Mouse (Mus musculus) midbrain, postnatal 0 days (tissue): ENCODE measurements at regions not wholly inside any gene's neighbourhood (a gene's known extent, or its start where the extent isn't known, plus 50 kb on each side); places are given as distances from the start of the nearest gene placed in this dataset.

Source experiments
- ATAC-seq: fragments of 200-750 bp; cut with Nextera tagmentation; 2 replicates; pipeline ENCODE4 v1.8.0; 2017; ENCODE audit warnings: moderate number of reproducible peaks, mild to moderate bottlenecking, moderate TSS enrichment, moderate library complexity; ENCODE audit not compliant: low FRiP score
- DNase-seq: peaks from one replicate; pipeline ENCODE4 v3.0.0-alpha.2; 2015; ENCODE audit warnings: low spot score
- H3K27ac ChIP-seq: fragments of 300-500 bp; sonication (generic); 2 replicates; pipeline ENCODE4 v1.5.1; 2014; ENCODE audit warnings: low read depth, mild to moderate bottlenecking, low read length, mixed read lengths
- H3K27me3 ChIP-seq: fragments of 300-500 bp; sonication (generic); 2 replicates; pipeline ENCODE4 v1.6.1; 2014; ENCODE audit warnings: low read length, control low read depth, mixed read lengths; ENCODE audit not compliant: insufficient read depth
- H3K36me3 ChIP-seq: fragments of 300-500 bp; sonication (generic); 2 replicates; pipeline ENCODE4 v1.6.1; 2014; ENCODE audit warnings: low read length, control low read depth, mixed read lengths; ENCODE audit not compliant: insufficient read depth
- H3K4me1 ChIP-seq: fragments of 300-500 bp; sonication (generic); 2 replicates; pipeline ENCODE4 v1.6.1; 2014; ENCODE audit warnings: mild to moderate bottlenecking, control low read depth, antibody characterized with exemption, low read length, mixed read lengths; ENCODE audit not compliant: insufficient read depth
- H3K4me2 ChIP-seq: fragments of 300-500 bp; sonication (generic); 2 replicates; pipeline ENCODE4 v1.6.1; 2014; ENCODE audit warnings: low read depth, mild to moderate bottlenecking, low read length, mixed read lengths; ENCODE audit not compliant: poor library complexity, severe bottlenecking
- H3K4me3 ChIP-seq: fragments of 300-500 bp; sonication (generic); 2 replicates; pipeline ENCODE4 v1.5.1; 2014; ENCODE audit warnings: low read depth, mild to moderate bottlenecking, low read length, moderate library complexity
- H3K9ac ChIP-seq: fragments of 300-500 bp; sonication (generic); replicated peaks from 2 replicates; pipeline ENCODE4 v1.6.1; 2014; ENCODE audit warnings: mild to moderate bottlenecking, low read length, moderate library complexity, mixed read lengths; ENCODE audit not compliant: poor library complexity, severe bottlenecking
- H3K9me3 ChIP-seq: fragments of 300-500 bp; sonication (generic); 2 replicates; pipeline ENCODE4 v1.6.1; 2016; ENCODE audit warnings: low read length, control low read depth
- CTCF ChIP-seq: IDR thresholded peaks from 2 replicates; pipeline ENCODE4 v1.5.1; 2016; ENCODE audit warnings: antibody characterized with exemption, mild to moderate bottlenecking
- WGBS: fragments of 180-500 bp; shearing (Covaris S2); extraction: QIAGEN DNeasy Blood & Tissue Kit; methylation state at CpG from one replicate; pipeline ENCODE4 v1.1.7; 2014; 5-methylcytosine and 5-hydroxymethylcytosine counted together

DNA sequence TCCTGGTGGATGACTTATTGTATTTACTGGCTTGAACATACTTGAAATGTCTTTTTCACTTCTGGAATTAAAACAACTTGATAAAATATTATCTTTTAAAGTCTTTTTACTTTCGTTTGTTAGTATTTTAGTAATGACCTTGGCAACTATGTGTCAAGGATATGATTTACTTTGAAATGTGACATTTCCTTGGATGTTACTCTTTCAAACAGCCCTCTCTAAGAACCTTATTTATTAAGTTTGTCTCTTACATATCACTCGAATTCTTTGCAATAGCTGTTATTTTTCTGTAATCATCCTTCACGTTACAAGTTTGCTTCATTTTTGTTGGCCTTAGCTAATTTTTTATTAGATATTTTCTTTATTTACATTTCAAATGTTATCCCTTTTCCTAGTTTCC is 469.8 kb downstream of the Eepd1 start:
- no peak overlapping the region for H3K9ac ChIP-seq
- WGBS = 84% methylated on average over 3 of the region's 3 CpGs
- DNase-seq (no peak), ATAC-seq (no peak)
- no peaks in the 10 kb centered on the region for H3K36me3 ChIP-seq
- no peak overlapping the region for H3K4me2 ChIP-seq
- H3K4me1 ChIP-seq = no peaks in the 10 kb centered on the region
- no peak for TF ChIP-seq CTCF
- H3K9me3 ChIP-seq = peaks cover 4% of the 10 kb centered on the region; the same call in 1 of the 2 replicates
- H3K27ac ChIP-seq = no peak overlapping the region
- no peak overlapping the region for H3K4me3 ChIP-seq
- no peaks in the 10 kb centered on the region for H3K27me3 ChIP-seq

DNA sequence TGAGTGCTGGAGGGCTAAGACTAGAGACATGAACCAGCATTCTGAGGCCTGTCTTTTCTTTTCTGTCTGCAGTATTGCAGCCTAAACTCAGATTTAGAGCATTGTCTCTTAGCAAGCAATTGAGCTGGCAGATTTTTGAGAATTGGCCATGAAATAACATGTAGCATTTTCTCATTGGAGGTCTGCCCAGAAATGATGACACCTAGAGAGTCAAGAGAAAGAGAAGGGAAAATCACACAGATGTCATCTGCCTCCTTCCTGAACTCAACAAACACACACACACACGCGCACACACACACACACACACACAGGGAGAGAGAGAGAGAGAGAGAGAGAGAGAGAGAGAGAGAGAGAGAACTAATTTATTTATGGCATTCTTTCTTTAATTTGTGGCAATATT is 477.7 kb downstream of the Eepd1 start:
- Histone ChIP-seq H3K9ac (no peak overlapping the region), H3K4me1 (no peaks in the 10 kb centered on the region), H3K27ac (no peak overlapping the region), H3K9me3 (peaks cover 4% of the 10 kb centered on the region; the same call in 1 of the 2 replicates), H3K27me3 (no peaks in the 10 kb centered on the region), H3K4me3 (no peak overlapping the region), H3K4me2 (no peak overlapping the region), H3K36me3 (no peaks in the 10 kb centered on the region)
- WGBS = 97% methylated on average over 2 of the region's 2 CpGs
- no peak for ATAC-seq
- peak; percentile 63 for DNase-seq
- no peak for TF ChIP-seq CTCF

DNA sequence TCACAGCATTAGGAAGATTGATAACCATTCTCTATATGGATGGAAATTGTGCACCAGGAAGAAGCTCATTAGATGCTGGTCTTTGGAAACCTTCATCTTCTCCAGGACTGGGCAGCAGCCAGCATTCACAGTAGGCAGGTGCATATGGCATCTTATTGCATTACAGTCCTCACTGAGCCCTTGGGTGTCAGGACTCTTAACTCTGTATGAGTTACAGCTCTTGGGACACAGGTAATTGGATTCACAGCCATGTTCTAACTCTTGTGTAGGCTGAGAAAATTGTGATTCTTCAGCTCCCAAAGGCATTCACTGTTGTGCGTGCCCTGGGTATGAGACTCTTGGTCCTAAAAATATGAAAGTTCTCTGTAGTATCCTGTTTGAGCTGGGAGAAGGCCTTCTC is 504.1 kb downstream of the Eepd1 start:
- H3K4me1 ChIP-seq = no peaks in the 10 kb centered on the region
- ATAC-seq (no peak), DNase-seq (no peak)
- H3K36me3 ChIP-seq = no peaks in the 10 kb centered on the region
- no peak overlapping the region for H3K9ac ChIP-seq
- H3K27me3 ChIP-seq = no peaks in the 10 kb centered on the region
- no peaks in the 10 kb centered on the region for H3K9me3 ChIP-seq
- H3K4me2 ChIP-seq = no peak overlapping the region
- no peak overlapping the region for H3K4me3 ChIP-seq
- 93% methylated on average over 1 of the region's 1 CpGs for WGBS
- no peak for TF ChIP-seq CTCF
- no peak overlapping the region for H3K27ac ChIP-seq

DNA sequence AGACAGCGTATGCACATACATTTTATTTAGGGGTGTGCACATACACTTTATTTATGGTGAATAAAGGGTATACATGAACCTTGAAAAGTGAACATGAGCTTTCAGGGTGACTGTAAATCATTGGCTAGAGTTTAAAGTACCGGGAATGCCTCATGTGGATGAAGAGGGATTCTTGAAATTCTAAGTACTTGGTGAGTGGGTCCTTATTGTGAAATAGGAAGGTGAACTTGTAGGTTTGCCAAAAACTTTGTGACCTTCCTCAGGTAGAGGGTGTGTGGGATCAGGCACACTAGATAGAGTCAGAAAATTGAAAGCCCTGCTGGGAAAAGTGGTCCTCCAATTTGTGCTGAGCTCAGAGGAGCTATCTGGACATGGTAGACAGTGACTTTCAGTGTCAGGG is 504.6 kb downstream of the Eepd1 start:
- no peak overlapping the region for H3K4me3 ChIP-seq
- no peak overlapping the region for H3K9ac ChIP-seq
- no peak for DNase-seq
- H3K27me3 ChIP-seq = no peaks in the 10 kb centered on the region
- no peak overlapping the region for H3K27ac ChIP-seq
- no peaks in the 10 kb centered on the region for H3K9me3 ChIP-seq
- WGBS = 95% methylated on average over 2 of the region's 2 CpGs
- no peak for TF ChIP-seq CTCF
- H3K36me3 ChIP-seq = no peaks in the 10 kb centered on the region
- no peak overlapping the region for H3K4me2 ChIP-seq
- no peaks in the 10 kb centered on the region for H3K4me1 ChIP-seq
- no peak for ATAC-seq

DNA sequence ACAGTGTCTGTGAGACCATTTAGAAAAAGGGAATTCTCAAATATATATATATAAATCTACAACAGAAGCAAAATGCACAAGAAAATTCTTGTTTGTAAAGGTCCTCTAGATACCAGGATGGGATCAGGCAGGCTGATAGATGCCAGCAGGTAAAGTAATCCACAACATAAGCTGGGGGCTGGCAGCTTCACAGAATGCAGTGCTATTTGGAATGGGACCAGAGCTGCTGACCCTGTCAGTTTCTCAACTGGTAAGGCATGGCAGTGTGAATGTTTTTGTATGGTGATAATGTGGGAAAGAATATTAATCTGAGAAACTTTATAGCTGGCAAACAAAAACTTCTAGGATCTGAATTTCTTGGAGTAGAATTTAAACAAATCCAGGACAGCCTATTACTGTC is 520.5 kb downstream of the Eepd1 start:
- no peaks in the 10 kb centered on the region for H3K27me3 ChIP-seq
- H3K4me1 ChIP-seq = no peaks in the 10 kb centered on the region
- no peak overlapping the region for H3K4me2 ChIP-seq
- no peak overlapping the region for H3K4me3 ChIP-seq
- no peaks in the 10 kb centered on the region for H3K9me3 ChIP-seq
- no peak overlapping the region for H3K27ac ChIP-seq
- H3K36me3 ChIP-seq = no peaks in the 10 kb centered on the region
- ATAC-seq (no peak), DNase-seq (peak; percentile 9)
- TF ChIP-seq CTCF = no peak
- H3K9ac ChIP-seq = no peak overlapping the region
